Mouse (Mus musculus) neural tube, embryonic 14.5 days (tissue): ENCODE results near the gene Cdk17. TPM values are rescaled to one million over a fixed set of nuclear protein-coding genes. Genes with fewer than 3 reads are reported as not detected.

Experiments
- ATAC-seq: fragments of 200-750 bp; cut with Nextera tagmentation; 2 replicates; pipeline ENCODE4 v1.8.0; 2017; ENCODE audit warnings: low read depth, mild to moderate bottlenecking, moderate TSS enrichment, moderate library complexity
- H3K27ac ChIP-seq: fragments of 300-500 bp; sonication (generic); 2 replicates; pipeline ENCODE4 v1.5.1; 2014; ENCODE audit warnings: low read depth, mild to moderate bottlenecking, control low read depth, low read length, moderate library complexity, mixed read lengths
- H3K27me3 ChIP-seq: fragments of 300-500 bp; sonication (generic); 2 replicates; pipeline ENCODE4 v1.6.1; 2014; ENCODE audit warnings: low read length; ENCODE audit not compliant: control insufficient read depth, insufficient read depth
- H3K36me3 ChIP-seq: fragments of 300-500 bp; sonication (generic); 2 replicates; pipeline ENCODE4 v1.6.1; 2014; ENCODE audit warnings: low read length, mixed read lengths; ENCODE audit not compliant: control insufficient read depth, insufficient read depth
- H3K4me1 ChIP-seq: fragments of 300-500 bp; sonication (generic); 2 replicates; pipeline ENCODE4 v1.6.1; 2014; ENCODE audit warnings: low read length; ENCODE audit not compliant: control insufficient read depth, insufficient read depth
- H3K4me2 ChIP-seq: fragments of 300-500 bp; sonication (generic); 2 replicates; pipeline ENCODE4 v1.6.1; 2014; ENCODE audit warnings: mild to moderate bottlenecking, low read depth, low read length, control low read depth
- H3K4me3 ChIP-seq: fragments of 300-500 bp; sonication (generic); 2 replicates; pipeline ENCODE4 v1.5.1; 2014; ENCODE audit warnings: low read depth, low read length, control low read depth, mixed read lengths
- H3K9ac ChIP-seq: fragments of 300-500 bp; sonication (generic); replicated peaks from 2 replicates; pipeline ENCODE4 v1.6.1; 2014; ENCODE audit warnings: low read depth, mild to moderate bottlenecking, control low read depth, low read length, mixed read lengths
- H3K9me3 ChIP-seq: fragments of 300-500 bp; sonication (generic); 2 replicates; pipeline ENCODE4 v1.6.1; 2016; ENCODE audit warnings: low read length; ENCODE audit not compliant: control insufficient read depth
- WGBS: fragments of 180-500 bp; shearing (Covaris S2); extraction: QIAGEN DNeasy Blood & Tissue Kit; methylation state at CpG from one replicate; pipeline ENCODE4 v1.1.7; 2014; 5-methylcytosine and 5-hydroxymethylcytosine counted together
- polyA plus RNA-seq: library from polyadenylated mRNA; unstranded; fragments of >200 nt; fragmentation: Nextera tagmentation; extraction: Ambion mirVana; gene quantifications from 2 replicates; pipeline ENCODE4 v1.2.1, GENCODE M21; 2014

Gene Cdk17
- polyA plus RNA-seq, 1 experiment from 2014 or later, result 62.8 TPM

DNA sequence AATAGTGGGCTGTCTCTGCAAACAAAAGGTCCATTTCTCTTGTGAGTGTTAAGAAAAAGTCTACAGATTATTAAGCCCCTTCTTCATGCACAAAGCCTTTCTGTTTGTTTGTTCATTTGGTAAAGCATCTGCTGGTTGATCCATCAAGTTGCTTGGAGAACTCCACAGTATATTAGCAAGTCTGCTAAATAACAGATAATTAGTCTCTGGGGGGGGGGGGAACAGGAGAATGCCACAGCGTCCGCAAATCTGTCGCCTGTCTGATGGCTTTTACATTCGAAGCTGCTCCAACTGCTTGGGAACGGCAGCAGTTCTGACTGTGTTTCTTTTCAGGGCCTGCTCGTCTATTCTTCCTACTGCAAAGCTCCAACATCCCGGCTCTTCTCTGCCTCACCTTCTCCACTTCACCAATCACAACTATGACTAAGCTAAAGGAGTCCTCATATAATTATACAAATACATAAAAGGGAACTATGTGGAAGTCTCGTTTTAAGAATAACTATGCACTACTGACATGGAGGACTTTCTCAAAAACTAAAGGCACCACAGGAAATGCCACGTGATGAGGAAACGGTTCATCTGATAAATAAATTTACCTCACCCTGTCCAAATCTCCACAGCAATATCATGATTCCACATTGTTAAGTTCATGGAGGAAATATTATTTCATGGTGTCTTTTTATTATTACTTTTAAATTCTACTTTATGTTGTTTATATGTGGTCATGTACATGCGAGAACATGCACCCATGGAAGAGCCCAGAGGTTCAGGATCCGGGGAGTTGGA, 38.1 kb upstream of the Cdk17 start:
- H3K9ac ChIP-seq, result no peak overlapping the region
- H3K9me3 ChIP-seq, result no peaks in the 10 kb centered on the region
- no peak; the same call in 1 of the 2 replicates for ATAC-seq
- no peak overlapping the region for H3K4me2 ChIP-seq
- 52% methylated on average over 12 of the region's 12 CpGs for WGBS
- no peaks in the 10 kb centered on the region for H3K27me3 ChIP-seq
- H3K4me3 ChIP-seq, result no peak overlapping the region
- no peaks in the 10 kb centered on the region for H3K36me3 ChIP-seq
- H3K27ac ChIP-seq, result no peak overlapping the region
- H3K4me1 ChIP-seq, result no peaks in the 10 kb centered on the region

- no peak overlapping the region for H3K4me2 ChIP-seq
- H3K27ac ChIP-seq, result no peak overlapping the region
- 77% methylated on average over 4 of the region's 4 CpGs for WGBS
- H3K36me3 ChIP-seq, result no peaks in the 10 kb centered on the region
- no peak for ATAC-seq
- H3K4me3 ChIP-seq, result no peak overlapping the region
- H3K9me3 ChIP-seq, result no peaks in the 10 kb centered on the region
- no peaks in the 10 kb centered on the region for H3K27me3 ChIP-seq
- no peaks in the 10 kb centered on the region for H3K4me1 ChIP-seq
- H3K9ac ChIP-seq, result no peak overlapping the region
These were observed 37.4 kb upstream of the Cdk17 start for GRCm38 (mm10) chr10:93123310-93123709.

DNA sequence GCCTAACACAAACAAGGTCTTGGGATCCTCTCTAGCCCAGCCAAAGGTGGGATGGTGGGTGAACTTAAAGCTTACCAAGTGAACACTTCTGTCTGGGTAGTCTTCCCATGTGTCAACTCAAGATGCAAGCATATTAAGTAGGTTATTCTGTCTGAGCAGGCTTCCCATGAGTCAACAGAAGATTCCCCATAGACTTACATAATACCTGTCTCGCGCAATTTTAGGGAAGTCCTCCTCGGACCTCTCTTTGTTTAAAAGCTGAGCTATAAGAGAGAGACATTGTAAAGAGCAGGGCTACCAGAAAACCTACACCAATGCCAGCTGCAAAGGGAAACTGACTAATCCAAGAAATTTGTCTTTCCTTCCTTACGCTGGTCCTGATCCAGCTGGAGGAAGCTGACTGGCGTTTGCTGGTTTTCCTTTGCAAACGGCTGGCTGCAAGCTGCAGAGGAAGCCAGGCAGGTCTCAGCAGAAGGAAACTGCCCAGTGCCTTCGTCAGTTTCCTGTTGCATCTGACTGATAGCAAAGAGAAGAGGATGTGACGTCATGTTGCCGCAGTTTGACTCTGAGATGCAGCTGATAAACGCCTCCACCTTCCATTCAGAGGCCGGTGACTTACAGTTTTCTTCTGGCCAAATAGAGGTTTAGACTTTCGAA, 36.6 kb upstream of the Cdk17 start:
- H3K4me3 ChIP-seq, result no peak overlapping the region
- no peaks in the 10 kb centered on the region for H3K4me1 ChIP-seq
- no peaks in the 10 kb centered on the region for H3K27me3 ChIP-seq
- no peak overlapping the region for H3K4me2 ChIP-seq
- no peaks in the 10 kb centered on the region for H3K36me3 ChIP-seq
- no peak overlapping the region for H3K27ac ChIP-seq
- no peak overlapping the region for H3K9ac ChIP-seq
- no peak for ATAC-seq
- no peaks in the 10 kb centered on the region for H3K9me3 ChIP-seq
- 79% methylated on average over 12 of the region's 12 CpGs for WGBS

- Histone ChIP-seq H3K9me3 (no peaks in the 10 kb centered on the region), H3K4me2 (no peak overlapping the region), H3K36me3 (no peaks in the 10 kb centered on the region), H3K27ac (no peak overlapping the region), H3K4me3 (no peak overlapping the region), H3K4me1 (no peaks in the 10 kb centered on the region), H3K9ac (no peak overlapping the region), H3K27me3 (no peaks in the 10 kb centered on the region)
- no peak for ATAC-seq
- WGBS, result 81% methylated on average over 3 of the region's 3 CpGs
These were observed 34.6 kb upstream of the Cdk17 start for GRCm38 (mm10) chr10:93126025-93126424.

DNA sequence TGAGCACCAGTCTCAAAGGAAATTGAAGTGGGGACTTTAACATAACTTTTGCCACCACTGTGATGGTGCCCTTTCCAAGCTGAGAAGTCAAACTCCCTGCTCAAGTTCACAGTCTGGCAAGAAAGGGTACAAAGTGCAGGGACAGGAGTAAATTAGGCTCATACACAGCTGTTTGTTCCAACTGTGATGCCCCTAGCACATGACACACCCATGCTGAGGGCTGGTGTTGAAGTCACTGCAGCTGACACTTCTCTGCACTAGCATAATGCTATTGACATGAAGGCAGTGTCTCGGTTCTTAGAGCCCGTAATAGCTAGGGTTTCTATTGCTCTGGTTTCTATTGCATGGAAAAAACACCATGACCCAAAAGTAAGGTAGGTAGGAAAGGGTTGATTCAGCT, 32.1 kb upstream of the Cdk17 start:
- Histone ChIP-seq H3K4me2 (no peak overlapping the region), H3K36me3 (no peaks in the 10 kb centered on the region), H3K9me3 (no peaks in the 10 kb centered on the region), H3K4me3 (no peak overlapping the region), H3K9ac (no peak overlapping the region), H3K4me1 (no peaks in the 10 kb centered on the region), H3K27ac (no peak overlapping the region), H3K27me3 (no peaks in the 10 kb centered on the region)
- no peak for ATAC-seq
- 83% methylated on average over 2 of the region's 2 CpGs for WGBS

GRCm38 (mm10) chr10:93129345-93129744, 31.3 kb upstream of the Cdk17 start:
- ATAC-seq, result no peak

DNA sequence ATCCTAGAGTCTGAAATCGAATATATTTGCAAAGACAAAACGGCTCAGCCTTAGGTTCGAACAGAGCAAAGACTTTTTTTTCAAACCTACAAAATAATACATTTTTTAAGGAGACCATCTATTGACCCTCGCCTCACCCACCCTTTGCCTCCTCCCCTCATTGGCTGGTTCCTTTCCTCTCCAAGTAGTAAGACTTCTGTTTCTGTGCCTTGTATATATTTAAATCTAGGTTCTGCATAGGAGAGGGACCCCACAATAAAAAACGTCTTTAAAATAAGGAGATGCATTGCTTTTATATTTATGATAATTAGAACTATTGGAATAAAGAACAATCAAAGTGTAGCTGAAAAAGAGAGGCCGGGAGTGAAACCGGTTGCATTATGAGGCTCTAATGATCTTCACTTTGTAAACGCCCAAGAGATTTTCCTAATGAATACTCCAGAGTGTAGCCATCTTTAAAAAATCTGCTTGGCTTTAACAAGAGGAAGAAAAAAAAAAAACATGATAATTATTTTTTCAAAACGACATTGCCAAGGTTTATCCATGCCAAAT, 30.7 kb upstream of the Cdk17 start:
- WGBS, result 73% methylated on average over 9 of the region's 9 CpGs
- no peak for ATAC-seq
- Histone ChIP-seq H3K36me3 (no peaks in the 10 kb centered on the region), H3K27ac (no peak overlapping the region), H3K9ac (no peak overlapping the region), H3K4me2 (no peak overlapping the region), H3K4me1 (no peaks in the 10 kb centered on the region), H3K27me3 (no peaks in the 10 kb centered on the region), H3K4me3 (no peak overlapping the region), H3K9me3 (no peaks in the 10 kb centered on the region)

More at GRCm38 (mm10) chr10:93129345-93129744, 31.3 kb upstream of the Cdk17 start:
- Histone ChIP-seq H3K4me2 (no peak overlapping the region), H3K27me3 (no peaks in the 10 kb centered on the region), H3K9ac (no peak overlapping the region), H3K4me3 (no peak overlapping the region), H3K36me3 (no peaks in the 10 kb centered on the region), H3K27ac (no peak overlapping the region), H3K9me3 (no peaks in the 10 kb centered on the region), H3K4me1 (no peaks in the 10 kb centered on the region)
- WGBS, result 97% methylated on average over 1 of the region's 1 CpGs

DNA sequence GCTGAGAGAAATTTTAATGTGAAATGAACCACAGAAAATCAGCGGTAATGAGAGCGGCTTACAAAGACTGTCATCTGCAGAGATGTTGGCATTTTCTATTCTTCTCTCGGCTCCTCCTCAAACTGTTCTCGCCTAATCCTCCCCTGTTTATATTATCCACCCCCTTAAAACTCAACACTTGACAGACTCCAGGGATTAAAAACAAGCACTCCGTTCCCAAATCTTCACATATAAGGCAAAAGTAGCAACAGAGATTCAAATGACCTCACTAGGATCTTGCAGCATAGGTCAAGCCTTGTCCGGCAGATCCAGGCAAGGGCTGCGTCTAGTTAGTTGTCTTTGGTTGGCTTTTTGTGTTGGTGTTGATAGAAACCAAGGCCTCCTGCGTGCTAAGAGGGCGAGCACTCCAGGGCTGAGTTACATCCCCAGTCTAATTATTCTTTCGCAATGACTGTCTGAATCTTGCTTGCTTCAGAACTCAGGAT, 30.2 kb upstream of the Cdk17 start:
- Histone ChIP-seq H3K4me1 (no peaks in the 10 kb centered on the region), H3K4me3 (no peak overlapping the region), H3K27ac (no peak overlapping the region), H3K9me3 (no peaks in the 10 kb centered on the region), H3K9ac (no peak overlapping the region), H3K27me3 (no peaks in the 10 kb centered on the region), H3K36me3 (no peaks in the 10 kb centered on the region), H3K4me2 (no peak overlapping the region)
- no peak for ATAC-seq
- WGBS, result 87% methylated on average over 10 of the region's 10 CpGs
